Mouse (Mus musculus) urinary bladder, postnatal 14 days (tissue): ENCODE results near the gene Map3k9.
A peak's percentile ranks its signal among the peaks of the same experiment; 100 is the strongest.

Source experiments
- DNase-seq: peaks from one replicate; pipeline ENCODE4 v3.0.0; 2021; ENCODE audit warnings: low spot score

Map3k9 gene

GRCm38 (mm10) chr12:81781105-81781909 lies at the start of gene Map3k9:
TSS of gene Map3k9 (minus strand) at chr12:81781175.
- peak; percentile 92 for DNase-seq

GRCm38 (mm10) chr12:81828355-81828754 lies 47.4 kb upstream of the Map3k9 start:
- DNase-seq, result no peak

GRCm38 (mm10) chr12:81822778-81823480 lies 42.0 kb upstream of the Map3k9 start:
- DNase-seq, result no peak

GRCm38 (mm10) chr12:81822176-81822575 lies 41.2 kb upstream of the Map3k9 start:
- no peak for DNase-seq

- no peak for DNase-seq
Measured at GRCm38 (mm10) chr12:81820700-81821099, 39.7 kb upstream of the Map3k9 start.

- no peak for DNase-seq
Measured at GRCm38 (mm10) chr12:81817126-81817505, 36.1 kb upstream of the Map3k9 start.

GRCm38 (mm10) chr12:81816330-81817125 lies 35.6 kb upstream of the Map3k9 start:
- DNase-seq, result no peak

GRCm38 (mm10) chr12:81814742-81815141 lies 33.8 kb upstream of the Map3k9 start:
- DNase-seq, result no peak

GRCm38 (mm10) chr12:81810417-81810816 lies 29.4 kb upstream of the Map3k9 start:
- DNase-seq, result no peak

GRCm38 (mm10) chr12:81808596-81808995 lies 27.6 kb upstream of the Map3k9 start:
- no peak for DNase-seq

- peak; percentile 8 for DNase-seq
Measured at GRCm38 (mm10) chr12:81807953-81808352, 27.0 kb upstream of the Map3k9 start.

GRCm38 (mm10) chr12:81807529-81807837 lies 26.5 kb upstream of the Map3k9 start:
- no peak for DNase-seq

- peak; percentile 60 for DNase-seq
Measured at GRCm38 (mm10) chr12:81806759-81807528, 26.0 kb upstream of the Map3k9 start.

GRCm38 (mm10) chr12:81806114-81806513 lies 25.1 kb upstream of the Map3k9 start:
- DNase-seq, result no peak

- DNase-seq, result no peak
Measured at GRCm38 (mm10) chr12:81803803-81804202, 22.8 kb upstream of the Map3k9 start.

GRCm38 (mm10) chr12:81803016-81803415 lies 22.0 kb upstream of the Map3k9 start:
- DNase-seq, result no peak

- DNase-seq, result no peak
Measured at GRCm38 (mm10) chr12:81801134-81801533, 20.2 kb upstream of the Map3k9 start.

GRCm38 (mm10) chr12:81796541-81796940 lies 15.6 kb upstream of the Map3k9 start:
- DNase-seq, result peak; percentile 88

- DNase-seq, result no peak
Measured at GRCm38 (mm10) chr12:81792511-81793218, 11.7 kb upstream of the Map3k9 start.

- DNase-seq, result no peak
Measured at GRCm38 (mm10) chr12:81789499-81789898, 8.5 kb upstream of the Map3k9 start.

- DNase-seq, result peak; percentile 90
Measured at GRCm38 (mm10) chr12:81788672-81789084, 7.7 kb upstream of the Map3k9 start.
